Mouse (Mus musculus) limb, embryonic 14.5 days (tissue): ENCODE data around the gene Gm10272. TPM values are rescaled to one million over a fixed set of nuclear protein-coding genes. Genes with fewer than 3 reads are reported as not detected.
"Not testable (repeated sequence)": the region's sequence is repeated elsewhere in the genome, so short reads cannot be mapped to it uniquely, and the experiment has no call there.

Experiments
- ATAC-seq: fragments of 200-750 bp; cut with Nextera tagmentation; 2 replicates; pipeline ENCODE4 v1.8.0; 2017; ENCODE audit warnings: low read depth, moderate number of reproducible peaks, moderate TSS enrichment; ENCODE audit not compliant: low FRiP score
- DNase-seq: peaks from one replicate; pipeline ENCODE4 v3.0.0-alpha.2; 2015; ENCODE audit warnings: low spot score
- H3K27ac ChIP-seq: fragments of 300-500 bp; sonication (generic); replicated peaks from 2 replicates; pipeline ENCODE4 v1.5.1; 2014; ENCODE audit warnings: low read depth, mild to moderate bottlenecking, low read length, moderate library complexity, mixed read lengths
- H3K27me3 ChIP-seq: fragments of 300-500 bp; sonication (generic); 2 replicates; pipeline ENCODE4 v1.6.1; 2014; ENCODE audit warnings: low read length, mixed read lengths; ENCODE audit not compliant: control insufficient read depth, insufficient read depth
- H3K36me3 ChIP-seq: fragments of 300-500 bp; sonication (generic); 2 replicates; pipeline ENCODE4 v1.6.1; 2014; ENCODE audit warnings: mild to moderate bottlenecking, low read length, moderate library complexity, mixed read lengths; ENCODE audit not compliant: control insufficient read depth, insufficient read depth
- H3K4me1 ChIP-seq: fragments of 300-500 bp; sonication (generic); 2 replicates; pipeline ENCODE4 v1.6.1; 2014; ENCODE audit warnings: antibody characterized with exemption, low read length, mixed read lengths; ENCODE audit not compliant: control insufficient read depth, insufficient read depth
- H3K4me2 ChIP-seq: fragments of 300-500 bp; sonication (generic); replicated peaks from 2 replicates; pipeline ENCODE4 v1.6.1; 2014; ENCODE audit warnings: low read depth, mild to moderate bottlenecking, low read length, moderate library complexity; ENCODE audit not compliant: severe bottlenecking
- H3K4me3 ChIP-seq: fragments of 300-500 bp; sonication (generic); replicated peaks from 2 replicates; pipeline ENCODE4 v1.5.1; 2014; ENCODE audit warnings: low read length
- H3K9ac ChIP-seq: fragments of 300-500 bp; sonication (generic); 2 replicates; pipeline ENCODE4 v1.6.1; 2014; ENCODE audit warnings: mild to moderate bottlenecking, low read depth, low read length, moderate library complexity; ENCODE audit not compliant: severe bottlenecking
- H3K9me3 ChIP-seq: fragments of 300-500 bp; sonication (generic); 2 replicates; pipeline ENCODE4 v1.6.1; 2016; ENCODE audit warnings: low read length; ENCODE audit not compliant: control insufficient read depth
- POLR2A ChIP-seq: fragments of 200-500 bp; IDR thresholded peaks from 2 replicates; pipeline ENCODE4 v1.8.0; 2012; ENCODE audit warnings: inconsistent platforms, mild to moderate bottlenecking, moderate library complexity, borderline replicate concordance; ENCODE audit not compliant: insufficient read depth, insufficient read length; ENCODE audit errors: extremely low read depth
- WGBS: fragments of 180-500 bp; shearing (Covaris S2); extraction: QIAGEN DNeasy Blood & Tissue Kit; methylation state at CpG from one replicate; pipeline ENCODE4 v1.1.7; 2014; 5-methylcytosine and 5-hydroxymethylcytosine counted together
- polyA plus RNA-seq, 2 experiments: library from polyadenylated mRNA; depleted of rRNA in 1 of 2; stranded (reverse) in 1 of 2; unstranded in 1 of 2; fragments of >200 nt; fragmentation: Nextera tagmentation in 1 of 2; extraction: Ambion mirVana in 1 of 2; gene quantifications; 2 replicates each; pipeline versions ENCODE4 v1.2.1 to v1.2.3; 2012 to 2014

Gene Gm10272
- polyA plus RNA-seq, 2 experiments: not detected

DNA sequence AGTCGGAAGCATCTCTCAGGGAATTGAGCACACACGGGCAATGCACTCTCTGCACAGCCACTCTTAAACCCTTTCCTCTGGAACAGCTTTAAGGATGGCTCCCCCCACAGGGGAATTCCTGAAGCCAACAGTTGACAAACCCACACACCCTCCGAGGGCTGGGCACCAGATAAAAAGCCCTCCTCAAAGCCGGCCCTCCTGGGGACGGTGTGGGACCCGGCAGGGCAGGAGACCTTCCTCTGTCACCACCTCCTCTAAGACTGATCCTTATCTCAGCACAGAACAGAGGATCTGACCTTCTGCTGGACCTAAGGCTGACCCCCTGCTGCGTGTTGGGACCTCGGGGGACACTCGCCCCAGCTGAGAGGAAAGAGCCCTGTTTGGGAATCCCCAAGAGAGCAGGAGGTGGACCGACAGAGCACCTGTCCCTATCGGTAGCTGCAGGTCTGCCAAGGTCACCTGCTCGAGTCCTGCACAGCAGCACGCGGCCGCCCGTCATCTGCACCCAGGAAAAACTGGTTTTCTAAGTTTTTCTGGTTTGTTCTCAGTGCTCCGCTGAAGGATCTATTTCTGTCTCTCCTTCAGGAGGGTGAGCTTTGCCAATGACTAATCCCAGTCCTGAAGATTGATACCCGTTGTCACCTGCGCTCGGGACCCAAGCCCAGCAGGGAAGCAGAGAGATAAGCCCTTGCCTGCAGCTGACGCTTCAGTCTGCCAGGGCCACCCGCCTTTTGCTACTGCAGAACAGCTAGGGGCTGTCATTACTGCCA, 20.3 kb upstream of the Gm10272 start, which contains the start of gene Tspear:
TSS of gene Tspear (plus strand) at position 675 of the 770 bp plus-strand sequence.
- Histone ChIP-seq H3K27ac (no peak within 1 kb of the TSS), H3K27me3 (peaks cover 29% of the 10 kb centered on the region)

DNA sequence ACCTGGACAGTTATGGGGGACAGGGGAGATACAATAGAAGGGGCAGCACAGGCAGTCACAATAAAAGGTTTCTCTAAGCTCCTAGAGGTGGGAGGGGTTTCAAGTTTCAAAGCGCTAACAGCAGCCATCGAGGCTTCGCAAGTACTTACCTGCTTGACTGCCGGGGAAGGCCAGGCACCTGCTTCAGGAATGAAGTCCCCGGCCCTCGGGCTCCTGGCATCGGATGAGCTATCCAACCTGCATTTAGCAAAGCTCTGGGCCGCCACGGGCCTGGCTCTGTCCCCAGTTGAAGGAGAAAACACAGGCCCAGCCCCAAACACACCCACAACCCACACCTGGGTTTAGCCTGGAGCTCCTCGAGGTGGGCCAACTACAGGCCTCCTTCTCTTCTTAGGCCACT, 19.4 kb upstream of the Gm10272 start:
- no peak for DNase-seq
- no peak for TF ChIP-seq POLR2A
- ATAC-seq: no peak
- no peak overlapping the region for H3K9ac ChIP-seq
- peaks cover 29% of the 10 kb centered on the region for H3K27me3 ChIP-seq
- 14% methylated on average over 10 of the region's 10 CpGs for WGBS
- peaks cover 8% of the 10 kb centered on the region for H3K4me1 ChIP-seq
- H3K4me2 ChIP-seq: no peak overlapping the region
- no peaks in the 10 kb centered on the region for H3K9me3 ChIP-seq
- no peak overlapping the region for H3K4me3 ChIP-seq
- H3K36me3 ChIP-seq: no peaks in the 10 kb centered on the region
- H3K27ac ChIP-seq: no peak overlapping the region

More for the DNA sequence above, 20.3 kb upstream of the Gm10272 start, which contains the start of gene Tspear:
- no peaks in the 10 kb centered on the region for H3K36me3 ChIP-seq
- DNase-seq (no peak), ATAC-seq (no peak)
- H3K4me2 ChIP-seq: no peak within 1 kb of the TSS
- H3K4me1 ChIP-seq: peaks cover 8% of the 10 kb centered on the region
- no peak within 1 kb of the TSS for H3K9ac ChIP-seq
- TF ChIP-seq POLR2A: no peak
- no peaks in the 10 kb centered on the region for H3K9me3 ChIP-seq
- WGBS: 9% methylated on average over 22 of the region's 22 CpGs
- H3K4me3 ChIP-seq: no peak within 1 kb of the TSS

DNA sequence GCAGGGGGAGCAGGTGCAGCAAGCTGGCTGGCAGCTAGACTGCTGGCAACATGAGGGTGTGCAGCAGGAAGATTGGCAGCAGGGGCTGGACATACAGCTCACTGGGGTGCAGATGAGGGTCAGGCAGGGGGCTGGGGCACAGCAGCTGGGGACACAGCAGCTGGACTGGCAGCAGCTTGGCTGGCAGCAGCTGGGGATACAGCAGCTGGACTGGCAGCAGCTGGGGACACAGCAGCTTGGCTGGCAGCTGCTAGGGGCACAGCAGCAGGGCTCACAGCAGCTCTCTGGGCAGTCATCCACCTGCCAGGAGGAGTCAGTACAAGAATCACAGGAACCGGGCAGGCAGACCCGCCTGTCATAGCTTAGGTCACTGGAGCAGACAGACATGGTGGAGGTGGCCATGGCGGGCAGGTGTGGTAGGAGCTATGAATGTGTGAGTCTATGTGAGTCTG, 16.0 kb upstream of the Gm10272 start, which contains the start of gene Gm19402:
TSS of gene Gm19402 (minus strand) at position 402 of the 452 bp plus-strand sequence.
- not testable (repeated sequence) for H3K27ac ChIP-seq, H3K36me3 ChIP-seq, ATAC-seq, H3K4me1 ChIP-seq, H3K4me3 ChIP-seq, H3K9ac ChIP-seq, DNase-seq, H3K9me3 ChIP-seq, H3K4me2 ChIP-seq
- H3K27me3 ChIP-seq: peaks cover 25% of the 10 kb centered on the region
- 80% methylated on average over 3 of the region's 3 CpGs for WGBS

DNA sequence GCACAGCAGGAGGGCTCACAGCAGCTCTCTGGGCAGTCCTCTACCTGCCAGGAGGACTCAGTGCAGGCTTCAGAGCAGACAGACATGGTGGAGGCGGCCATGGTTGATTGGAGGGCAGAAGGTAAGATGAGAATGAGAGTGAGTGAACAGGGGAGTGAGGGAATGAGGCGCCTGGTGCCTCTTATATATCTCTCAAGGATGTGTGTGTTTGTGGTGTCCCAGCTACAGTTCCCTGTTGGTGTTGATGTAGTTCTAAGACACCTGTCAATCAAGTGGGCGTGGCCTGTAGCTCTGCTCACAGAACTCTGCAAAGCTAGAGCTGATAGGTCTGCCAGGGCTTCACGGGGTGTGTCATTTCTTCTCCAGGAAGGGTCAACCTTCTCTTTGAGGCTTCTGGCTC, 9.3 kb upstream of the Gm10272 start, which contains the start of gene Gm9508:
TSS of gene Gm9508 (minus strand) at position 101 of the 400 bp plus-strand sequence.
- ATAC-seq (no peak), DNase-seq (no peak)
- no peak within 1 kb of the TSS for H3K9ac ChIP-seq
- WGBS: 30% methylated on average over 4 of the region's 4 CpGs
- no peaks in the 10 kb centered on the region for H3K27me3 ChIP-seq
- 0 out of 2 replicates have a peak, but pooled peaks cover 3% of the 10 kb centered on the region for H3K4me1 ChIP-seq
- H3K36me3 ChIP-seq: no peaks in the 10 kb centered on the region
- H3K4me3 ChIP-seq: no peak within 1 kb of the TSS
- H3K9me3 ChIP-seq: no peaks in the 10 kb centered on the region
- no peak for TF ChIP-seq POLR2A
- H3K4me2 ChIP-seq: no peak within 1 kb of the TSS
- no peak within 1 kb of the TSS for H3K27ac ChIP-seq

DNA sequence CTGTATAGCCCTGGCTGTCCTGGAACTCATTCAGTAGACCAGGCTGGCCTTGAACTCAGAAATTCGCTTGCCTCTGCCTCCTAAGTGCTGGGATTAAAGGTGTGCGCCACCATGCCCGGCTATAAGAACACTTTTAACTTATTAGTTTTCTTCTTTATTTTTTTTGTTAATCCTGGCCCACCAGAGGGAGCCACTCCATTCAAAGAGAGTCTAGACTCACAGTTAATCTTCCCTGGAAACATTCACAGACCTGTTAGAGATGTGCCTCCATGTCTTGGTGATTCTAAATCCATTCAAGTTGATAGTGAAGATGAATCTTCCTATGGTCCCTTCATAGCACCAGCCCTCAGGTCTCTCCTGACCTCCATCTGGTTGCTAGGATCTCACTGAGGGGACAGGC, 3.4 kb downstream of the Gm10272 start:
- ATAC-seq: no peak
- Histone ChIP-seq H3K4me1 (no peaks in the 10 kb centered on the region), H3K4me3 (no peak overlapping the region), H3K36me3 (no peaks in the 10 kb centered on the region), H3K4me2 (no peak overlapping the region), H3K9me3 (no peaks in the 10 kb centered on the region), H3K9ac (no peak overlapping the region), H3K27ac (no peak overlapping the region), H3K27me3 (no peaks in the 10 kb centered on the region)
- 73% methylated on average over 3 of the region's 3 CpGs for WGBS
- DNase-seq: no peak
- no peak for TF ChIP-seq POLR2A

DNA sequence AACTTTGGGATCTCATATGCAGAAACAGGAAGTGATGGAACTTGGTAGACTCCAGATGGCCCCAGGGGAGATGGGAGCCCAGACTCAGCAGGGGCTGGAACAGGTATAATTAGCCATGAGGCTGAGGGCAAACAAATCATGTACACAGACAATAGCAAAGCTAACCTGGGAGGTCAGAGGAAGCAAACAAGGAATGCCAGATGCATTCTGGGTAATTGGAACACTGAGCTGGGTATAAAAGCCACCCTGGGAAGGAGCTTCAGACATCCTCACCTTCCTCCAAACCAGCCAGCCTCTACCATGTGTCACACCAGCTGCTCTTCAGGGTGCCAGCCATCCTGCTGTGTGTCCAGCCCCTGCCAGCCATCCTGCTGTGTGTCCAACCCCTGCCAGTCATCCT, 4.7 kb downstream of the Gm10272 start, which contains the start of gene Gm10024:
TSS of gene Gm10024 (plus strand) at position 301 of the 400 bp plus-strand sequence.
- not testable (repeated sequence) for H3K27ac ChIP-seq, H3K4me1 ChIP-seq, ATAC-seq, H3K27me3 ChIP-seq, H3K36me3 ChIP-seq, H3K4me3 ChIP-seq, H3K4me2 ChIP-seq, H3K9me3 ChIP-seq, H3K9ac ChIP-seq, DNase-seq
